Mouse (Mus musculus) heart, postnatal 0 days (tissue): Measurements from ENCODE around the gene Gse1. TPM values are rescaled to one million over a fixed set of nuclear protein-coding genes. Genes with fewer than 3 reads are reported as not detected.

ENCODE experiments used
- ATAC-seq: fragments of 200-750 bp; cut with Nextera tagmentation; 2 replicates; pipeline ENCODE4 v1.8.0; 2017; ENCODE audit warnings: low read depth, moderate number of reproducible peaks, moderate library complexity; ENCODE audit not compliant: insufficient read depth
- DNase-seq: peaks from one replicate; pipeline ENCODE4 v3.0.0-alpha.2; 2016; ENCODE audit warnings: low spot score
- H3K27ac ChIP-seq: fragments of 300-500 bp; sonication (generic); 2 replicates; pipeline ENCODE4 v1.5.1; 2014; ENCODE audit warnings: low read depth, mild to moderate bottlenecking
- H3K27me3 ChIP-seq: fragments of 300-500 bp; sonication (generic); 2 replicates; pipeline ENCODE4 v1.6.1; 2014; ENCODE audit warnings: low read length, mixed read lengths; ENCODE audit not compliant: control insufficient read depth, insufficient read depth
- H3K36me3 ChIP-seq: fragments of 300-500 bp; sonication (generic); replicated peaks from 2 replicates; pipeline ENCODE4 v1.6.1; 2014; ENCODE audit warnings: low read length, mixed read lengths; ENCODE audit not compliant: control insufficient read depth, insufficient read depth
- H3K4me1 ChIP-seq: fragments of 300-500 bp; sonication (generic); 2 replicates; pipeline ENCODE4 v1.6.1; 2014; ENCODE audit warnings: antibody characterized with exemption; ENCODE audit not compliant: control insufficient read depth, insufficient read depth
- H3K4me2 ChIP-seq: fragments of 300-500 bp; sonication (generic); 2 replicates; pipeline ENCODE4 v1.6.1; 2014; ENCODE audit warnings: low read depth, mild to moderate bottlenecking, low read length, moderate library complexity
- H3K4me3 ChIP-seq: fragments of 300-500 bp; sonication (generic); 2 replicates; pipeline ENCODE4 v1.5.1; 2014; ENCODE audit warnings: low read depth, low read length
- H3K9ac ChIP-seq: fragments of 300-500 bp; sonication (generic); replicated peaks from 2 replicates; pipeline ENCODE4 v1.6.1; 2014; ENCODE audit warnings: low read depth, low read length, mixed read lengths
- H3K9me3 ChIP-seq: fragments of 300-500 bp; sonication (generic); replicated peaks from 2 replicates; pipeline ENCODE4 v1.6.1; 2016; ENCODE audit warnings: low read length; ENCODE audit not compliant: control insufficient read depth
- CTCF ChIP-seq: IDR thresholded peaks from 2 replicates; pipeline ENCODE4 v1.5.1; 2016; ENCODE audit warnings: antibody characterized with exemption, control low read depth, low read depth
- EP300 ChIP-seq: IDR thresholded peaks from 2 replicates; pipeline ENCODE4 v1.6.1; 2016; ENCODE audit warnings: antibody characterized with exemption, low read depth
- WGBS: fragments of 180-500 bp; shearing (Covaris S2); extraction: QIAGEN DNeasy Blood & Tissue Kit; methylation state at CpG from one replicate; pipeline ENCODE4 v1.1.7; 2014; 5-methylcytosine and 5-hydroxymethylcytosine counted together
- polyA plus RNA-seq: library from polyadenylated mRNA; unstranded; fragments of >200 nt; fragmentation: Nextera tagmentation; extraction: Ambion mirVana; gene quantifications from 2 replicates; pipeline ENCODE4 v1.2.1, GENCODE M21; 2015
- total RNA-seq: library from RNA; depleted of rRNA; stranded (reverse); fragments of >200 nt; gene quantifications from 2 replicates; pipeline ENCODE4 v1.2.3, GENCODE M21; 2014; ENCODE audit warnings: low replicate concordance

Gene Gse1
- total and polyA plus RNA-seq, 2 experiments from 2014 or later, result 5.4 to 18.7 TPM

DNA sequence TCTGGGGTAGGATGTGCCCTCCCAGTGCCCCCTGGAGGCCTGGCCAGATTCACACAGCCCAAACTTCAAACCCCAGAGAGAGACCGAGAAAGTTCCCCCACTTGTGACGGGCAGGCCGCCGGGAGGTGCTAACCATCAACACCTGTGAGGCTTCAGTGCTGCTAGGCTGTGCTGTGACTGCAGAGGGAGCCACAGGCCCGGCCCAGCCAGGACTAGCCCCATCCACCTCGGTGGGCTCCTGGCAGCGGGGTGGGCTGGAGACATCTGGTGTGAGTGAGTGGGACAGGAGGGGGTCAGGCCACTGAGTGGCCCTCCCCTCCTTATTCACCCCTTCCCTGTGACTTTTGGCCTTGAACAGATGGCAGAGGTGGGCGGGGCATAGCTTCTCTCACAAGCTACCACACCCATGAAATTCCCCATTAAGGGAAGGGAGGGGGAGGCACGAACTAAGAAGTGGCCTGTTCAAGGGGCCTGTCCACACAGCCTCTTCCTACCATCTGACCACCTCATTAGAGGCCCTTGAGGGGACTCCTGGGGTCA is 179.5 kb downstream of the Gse1 start:
- Histone ChIP-seq H3K4me2 (no peak overlapping the region), H3K9ac (no peak overlapping the region), H3K27me3 (no peaks in the 10 kb centered on the region), H3K4me3 (no peak overlapping the region), H3K27ac (no peak overlapping the region), H3K4me1 (no peaks in the 10 kb centered on the region; the same call in 1 of the 2 replicates), H3K36me3 (no peaks in the 10 kb centered on the region), H3K9me3 (no peaks in the 10 kb centered on the region)
- WGBS, result 25% methylated on average over 9 of the region's 9 CpGs
- DNase-seq (no peak), ATAC-seq (peak; percentile 34)
- TF ChIP-seq CTCF, result peak; percentile 57
- no peak for TF ChIP-seq EP300

DNA sequence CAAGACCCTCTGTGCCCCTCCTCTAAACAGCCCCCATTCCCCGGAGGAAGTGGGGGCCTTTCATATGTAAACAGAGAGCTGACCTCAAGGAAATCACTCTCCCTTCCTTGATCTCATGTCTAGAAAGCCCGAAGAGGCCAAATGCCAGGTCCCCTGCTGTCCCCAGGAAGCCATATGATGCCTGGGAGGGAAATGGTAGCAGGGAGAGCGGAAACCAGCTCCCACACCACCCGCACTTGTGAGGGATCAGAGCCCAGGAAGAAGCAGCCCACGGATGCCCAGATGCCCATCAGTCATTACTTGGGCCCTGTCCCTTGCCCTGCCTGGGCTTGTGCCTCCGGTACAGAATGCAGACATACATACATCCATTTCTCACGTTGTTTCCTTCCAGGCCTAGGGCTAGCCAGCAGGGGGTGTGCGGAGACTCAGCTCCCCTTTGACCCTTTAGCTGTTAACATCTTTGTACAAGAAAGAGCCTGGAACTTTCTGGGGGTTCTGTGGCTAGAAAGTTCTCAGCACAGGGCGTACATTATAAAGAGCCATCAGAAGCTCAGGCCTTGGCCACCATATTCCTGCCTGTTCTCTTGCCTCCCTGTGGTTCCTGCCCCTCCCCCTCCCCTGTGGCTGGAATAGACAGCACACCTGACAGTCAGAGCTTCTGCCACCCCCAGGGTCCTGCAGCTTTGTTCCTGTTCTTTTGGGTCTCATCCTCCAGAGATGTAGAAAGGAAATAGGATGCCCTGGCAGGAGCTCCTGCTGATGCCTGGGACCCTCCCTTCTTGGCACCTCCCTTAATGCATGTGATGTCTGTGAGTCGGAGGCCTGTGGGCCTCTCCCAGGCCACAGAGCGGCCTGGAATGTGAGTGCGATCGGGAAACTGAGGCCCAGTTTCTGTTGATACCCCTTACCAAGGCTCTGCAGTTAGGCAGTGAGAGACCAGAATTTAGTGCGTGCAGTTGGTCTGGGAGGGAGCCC is 180.3 kb downstream of the Gse1 start:
- no peaks in the 10 kb centered on the region for H3K9me3 ChIP-seq
- no peak for DNase-seq
- H3K4me2 ChIP-seq, result no peak overlapping the region
- no peak overlapping the region for H3K4me3 ChIP-seq
- TF ChIP-seq CTCF, result peak; percentile 27
- TF ChIP-seq EP300, result no peak
- 57% methylated on average over 14 of the region's 14 CpGs for WGBS
- no peaks in the 10 kb centered on the region for H3K27me3 ChIP-seq
- ATAC-seq, result no peak
- no peak overlapping the region for H3K9ac ChIP-seq
- H3K36me3 ChIP-seq, result no peaks in the 10 kb centered on the region
- no peaks in the 10 kb centered on the region; the same call in 1 of the 2 replicates for H3K4me1 ChIP-seq
- no peak overlapping the region for H3K27ac ChIP-seq

DNA sequence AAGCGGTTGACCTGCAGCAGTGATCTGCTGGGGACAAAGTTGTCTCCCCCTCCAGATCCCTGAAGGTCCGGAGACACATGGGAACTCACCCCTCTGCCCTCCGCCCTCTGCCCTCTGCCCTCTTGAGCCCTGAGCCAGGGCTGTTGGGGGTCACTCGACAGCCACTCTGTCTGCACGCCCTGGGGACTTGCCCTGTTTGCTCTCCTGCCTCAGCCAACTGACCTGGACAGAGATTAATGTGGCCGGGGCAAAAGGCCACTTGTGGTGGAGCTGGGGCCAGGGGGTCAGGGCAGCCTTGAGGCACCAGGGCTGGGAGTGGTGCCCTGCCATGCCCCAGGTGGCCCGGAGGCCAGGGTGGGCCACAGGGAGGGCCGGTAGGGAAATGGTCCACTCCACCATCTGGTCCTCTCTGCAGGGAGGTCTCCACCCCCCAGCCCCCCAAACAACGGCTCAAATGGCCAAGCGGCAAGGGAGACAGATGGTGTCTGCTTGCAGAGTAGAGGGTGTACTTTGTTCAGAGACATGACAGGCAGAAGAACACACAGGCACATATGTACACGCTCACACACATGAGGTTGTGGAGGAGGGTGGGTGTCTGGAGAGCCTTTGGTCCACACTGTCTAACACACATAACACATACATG is 181.2 kb downstream of the Gse1 start:
- no peaks in the 10 kb centered on the region; the same call in 1 of the 2 replicates for H3K4me1 ChIP-seq
- H3K36me3 ChIP-seq, result no peaks in the 10 kb centered on the region
- no peaks in the 10 kb centered on the region for H3K27me3 ChIP-seq
- H3K9ac ChIP-seq, result no peak overlapping the region
- H3K27ac ChIP-seq, result no peak overlapping the region
- ATAC-seq, result no peak
- H3K4me2 ChIP-seq, result no peak overlapping the region
- TF ChIP-seq EP300 (no peak), CTCF (no peak)
- no peaks in the 10 kb centered on the region for H3K9me3 ChIP-seq
- DNase-seq, result no peak
- H3K4me3 ChIP-seq, result no peak overlapping the region
- 67% methylated on average over 11 of the region's 11 CpGs for whole genome bisulfite sequencing

DNA sequence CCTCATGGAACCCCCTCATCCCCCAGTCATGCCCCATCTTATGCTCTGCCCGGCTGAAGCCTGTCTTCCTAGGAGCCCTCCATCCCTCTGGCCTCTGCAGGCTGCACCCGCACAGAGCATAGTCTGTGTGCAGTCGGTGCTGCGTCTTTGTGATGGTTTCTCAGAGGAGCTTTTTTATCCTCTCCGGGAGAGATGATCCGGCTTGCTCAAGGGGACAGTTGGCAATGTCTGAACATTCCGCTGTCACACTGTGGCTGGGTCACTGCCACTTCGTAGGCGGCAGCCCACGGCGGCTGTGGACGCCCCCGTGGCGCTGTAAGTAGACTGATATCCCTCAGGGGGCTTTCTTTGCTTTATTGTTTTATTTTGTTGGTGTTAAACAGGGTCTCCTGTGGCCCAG is 182.8 kb downstream of the Gse1 start:
- H3K27ac ChIP-seq, result no peak overlapping the region

DNA sequence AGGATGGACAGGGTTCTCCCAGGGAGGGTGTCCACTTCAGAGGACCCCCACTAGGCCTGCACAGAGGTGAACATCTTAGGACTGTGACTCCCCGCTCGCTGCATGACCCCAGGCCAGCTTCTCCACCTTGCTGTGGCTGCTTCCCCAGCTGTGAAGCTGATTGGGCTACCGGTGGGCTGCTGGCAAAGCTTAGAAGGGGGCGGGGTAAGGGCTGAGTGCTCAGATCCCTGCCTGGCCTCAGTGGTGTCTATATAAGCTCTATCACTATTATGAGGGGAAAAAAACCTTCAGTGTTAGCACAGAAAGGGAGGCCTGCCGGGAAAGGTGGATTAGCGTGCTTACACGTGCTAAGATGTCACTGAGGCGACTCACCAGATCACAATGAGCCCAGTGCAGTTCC is 183.6 kb downstream of the Gse1 start:
- Histone ChIP-seq H3K36me3 (no peaks in the 10 kb centered on the region), H3K9me3 (no peaks in the 10 kb centered on the region), H3K27me3 (no peaks in the 10 kb centered on the region), H3K27ac (no peak overlapping the region), H3K9ac (no peak overlapping the region), H3K4me1 (peaks cover 9% of the 10 kb centered on the region), H3K4me2 (no peak overlapping the region), H3K4me3 (no peak overlapping the region)
- DNase-seq, result no peak
- ATAC-seq, result no peak
- TF ChIP-seq EP300 (no peak), CTCF (no peak)
- WGBS, result 57% methylated on average over 8 of the region's 8 CpGs

More for the DNA sequence above, 182.8 kb downstream of the Gse1 start:
- Histone ChIP-seq H3K27me3 (no peaks in the 10 kb centered on the region), H3K4me2 (no peak overlapping the region), H3K4me1 (peaks cover under 1% of the 10 kb centered on the region), H3K9me3 (no peaks in the 10 kb centered on the region), H3K4me3 (no peak overlapping the region), H3K9ac (no peak overlapping the region), H3K36me3 (no peaks in the 10 kb centered on the region)
- WGBS, result 72% methylated on average over 14 of the region's 14 CpGs
- DNase-seq (no peak), ATAC-seq (no peak)
- TF ChIP-seq CTCF (no peak), EP300 (no peak)
